Mouse (Mus musculus) bone marrow, adult 2 months (tissue): ENCODE data around the gene Magi3. TPM values are rescaled to one million over a fixed set of nuclear protein-coding genes. Genes with fewer than 3 reads are reported as not detected.

ENCODE experiments used
- H3K27ac ChIP-seq: fragments of 200-500 bp; 2 replicates; pipeline ENCODE4 v1.5.1; 2012; ENCODE audit warnings: low read depth, mild to moderate bottlenecking, control low read depth, inconsistent platforms, low read length; ENCODE audit not compliant: control insufficient read depth, poor library complexity, insufficient read depth
- H3K4me1 ChIP-seq: fragments of 200-500 bp; 2 replicates; pipeline ENCODE4 v1.6.1; 2011; ENCODE audit warnings: low read length; ENCODE audit not compliant: control insufficient read depth, insufficient read depth
- H3K4me3 ChIP-seq: fragments of 200-500 bp; replicated peaks from 2 replicates; pipeline ENCODE3; 2011; ENCODE audit warnings: mild to moderate bottlenecking, low read depth, low read length, control low read depth; ENCODE audit not compliant: control insufficient read depth
- CTCF ChIP-seq: fragments of 200-500 bp; IDR thresholded peaks from 2 replicates; pipeline ENCODE4 v1.5.1; 2011; ENCODE audit warnings: low read length, control low read depth; ENCODE audit not compliant: control insufficient read depth, insufficient read depth
- POLR2A ChIP-seq: fragments of 200-500 bp; IDR thresholded peaks from 2 replicates; pipeline ENCODE4 v1.6.1; 2011; ENCODE audit warnings: low read depth, mild to moderate bottlenecking, control low read depth, low read length, borderline replicate concordance; ENCODE audit not compliant: control insufficient read depth
- WGBS: fragments of 180-500 bp; shearing (Covaris S2); methylation state at CpG from one replicate; pipeline ENCODE4 v1.1.7; 2018; 5-methylcytosine and 5-hydroxymethylcytosine counted together
- polyA plus RNA-seq: library from polyadenylated mRNA; stranded (reverse); fragments of >200 nt; gene quantifications from 2 replicates; pipeline ENCODE4 v1.2.4, GENCODE M21; 2011; ENCODE audit warnings: low replicate concordance; ENCODE audit not compliant: missing spikeins, insufficient read depth, insufficient read length

Gene Magi3
- polyA plus RNA-seq, 1 experiment, result 1.6 TPM

GRCm38 (mm10) chr3:104007479-104007878, 212.7 kb downstream of the Magi3 start:
- 66% methylated on average over 8 of the region's 8 CpGs for WGBS
- TF ChIP-seq CTCF, result no peak
- TF ChIP-seq POLR2A, result no peak
- Histone ChIP-seq H3K27ac (no peak overlapping the region), H3K4me1 (no peaks in the 10 kb centered on the region), H3K4me3 (no peak overlapping the region)

- Histone ChIP-seq H3K4me3 (no peak overlapping the region), H3K4me1 (no peaks in the 10 kb centered on the region), H3K27ac (no peak overlapping the region)
- WGBS, result 84% methylated on average over 8 of the region's 8 CpGs
- no peak for TF ChIP-seq POLR2A
- TF ChIP-seq CTCF, result no peak
These were observed 213.2 kb downstream of the Magi3 start for GRCm38 (mm10) chr3:104006896-104007466.

- TF ChIP-seq CTCF (no peak), POLR2A (no peak)
- Histone ChIP-seq H3K27ac (no peak overlapping the region), H3K4me1 (no peaks in the 10 kb centered on the region), H3K4me3 (no peak overlapping the region)
- 52% methylated on average over 4 of the region's 4 CpGs for WGBS
These were observed 221.4 kb downstream of the Magi3 start for GRCm38 (mm10) chr3:103998724-103999123.

- 82% methylated on average over 3 of the region's 3 CpGs for WGBS
- TF ChIP-seq POLR2A (no peak), CTCF (no peak)
- H3K4me1 ChIP-seq, result no peaks in the 10 kb centered on the region
- H3K4me3 ChIP-seq, result no peak overlapping the region
- H3K27ac ChIP-seq, result no peak overlapping the region
These were observed 228.9 kb downstream of the Magi3 start for GRCm38 (mm10) chr3:103991271-103991670.

GRCm38 (mm10) chr3:103989352-103989751, 230.8 kb downstream of the Magi3 start:
- TF ChIP-seq CTCF (no peak), POLR2A (no peak)
- 71% methylated on average over 4 of the region's 4 CpGs for WGBS
- Histone ChIP-seq H3K4me3 (no peak overlapping the region), H3K4me1 (no peaks in the 10 kb centered on the region; the same call in 1 of the 2 replicates), H3K27ac (no peak overlapping the region)

- TF ChIP-seq CTCF, result no peak
- no peak overlapping the region for H3K4me3 ChIP-seq
- 75% methylated on average over 5 of the region's 5 CpGs for WGBS
- no peaks in the 10 kb centered on the region; the same call in 1 of the 2 replicates for H3K4me1 ChIP-seq
- H3K27ac ChIP-seq, result no peak overlapping the region
These were observed 232.2 kb downstream of the Magi3 start for GRCm38 (mm10) chr3:103987831-103988432.

- H3K27ac ChIP-seq, result no peak overlapping the region
- H3K4me3 ChIP-seq, result no peak overlapping the region
- WGBS, result 66% methylated on average over 2 of the region's 2 CpGs
- no peak for TF ChIP-seq POLR2A
- TF ChIP-seq CTCF, result no peak
- no peaks in the 10 kb centered on the region; the same call in 1 of the 2 replicates for H3K4me1 ChIP-seq
These were observed 235.0 kb downstream of the Magi3 start for GRCm38 (mm10) chr3:103985194-103985593.

GRCm38 (mm10) chr3:103984556-103984955, 235.6 kb downstream of the Magi3 start:
- H3K27ac ChIP-seq, result no peak overlapping the region
- TF ChIP-seq CTCF (no peak), POLR2A (no peak)
- 75% methylated on average over 4 of the region's 4 CpGs for WGBS

More at GRCm38 (mm10) chr3:103984556-103984955, 235.6 kb downstream of the Magi3 start:
- no peak overlapping the region for H3K4me3 ChIP-seq
- no peaks in the 10 kb centered on the region; the same call in 1 of the 2 replicates for H3K4me1 ChIP-seq
